Mouse (Mus musculus) cerebellum, postnatal 14 days (tissue): ENCODE results near the gene Ccdc185.

ENCODE experiments used
- DNase-seq, 2 experiments: peaks; one replicate each; pipeline ENCODE4 v3.0.0; 2021; ENCODE audit warnings: mixed read lengths in 2 of 2

The Ccdc185 gene

DNA sequence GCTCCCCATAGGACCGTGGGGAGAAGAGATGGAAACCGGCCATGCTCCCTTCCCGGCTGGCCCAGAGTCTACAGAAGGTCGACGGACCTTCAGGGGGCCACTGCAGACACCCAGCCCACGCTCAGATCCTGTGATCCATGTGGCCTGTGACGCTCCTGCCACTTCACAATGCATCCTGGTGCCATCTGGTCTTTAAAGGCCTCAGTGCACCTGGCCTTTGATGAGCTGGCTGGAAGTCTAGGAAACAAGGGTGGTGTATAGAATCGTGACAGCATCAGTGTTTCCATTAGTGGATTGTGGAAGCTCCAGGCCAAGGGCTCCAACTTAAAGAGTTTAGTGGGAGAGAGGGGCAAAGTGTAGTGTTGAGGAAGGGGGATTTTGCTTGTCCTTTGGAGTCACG lies at the start of gene Ccdc185:
TSS of gene Ccdc185 (minus strand) at position 101 of the 400 bp plus-strand sequence.
- peak in 1 of 2 experiments; percentile 26 for DNase-seq

DNA sequence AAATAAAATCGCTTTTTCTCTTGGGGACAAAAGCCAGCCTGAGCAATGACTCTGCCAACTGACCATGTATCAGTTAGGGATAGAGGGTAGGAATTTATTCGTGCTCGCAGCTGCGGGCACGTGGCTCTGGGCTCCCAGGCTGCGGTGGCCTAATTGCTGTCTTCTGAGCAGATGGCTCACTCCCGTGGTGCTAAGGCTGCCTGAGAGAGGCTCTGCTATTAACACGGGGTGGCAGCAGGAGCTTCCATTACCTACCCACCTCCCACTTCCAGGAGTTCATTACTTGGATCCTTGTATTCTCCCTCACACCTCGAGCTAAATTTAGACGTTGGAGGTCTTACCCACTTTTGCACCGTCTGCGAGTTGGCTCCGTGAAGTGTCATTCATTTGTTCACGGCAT lies 48.1 kb upstream of the Ccdc185 start:
- peak; percentile 60 to 67 for DNase-seq

DNA sequence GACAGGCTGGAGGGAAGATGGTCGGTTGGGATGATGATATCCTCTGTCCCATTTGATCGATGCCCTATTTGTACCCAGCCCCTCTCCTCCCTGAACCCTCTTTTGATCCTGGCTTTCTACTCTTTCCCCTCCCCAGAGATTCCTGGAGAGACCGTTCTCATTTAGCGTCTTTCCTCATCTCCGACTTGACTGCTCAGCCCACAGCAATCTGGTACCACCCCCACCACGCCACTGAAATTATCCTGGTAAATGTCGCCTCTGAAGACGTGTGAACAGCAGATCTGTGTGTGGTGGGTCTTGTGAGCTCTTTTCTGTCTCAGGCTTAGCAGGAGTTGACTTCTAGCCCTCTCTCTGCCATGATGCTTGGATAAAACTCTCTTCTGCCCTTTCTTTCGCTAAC lies 45.6 kb upstream of the Ccdc185 start:
- DNase-seq = no peak

DNA sequence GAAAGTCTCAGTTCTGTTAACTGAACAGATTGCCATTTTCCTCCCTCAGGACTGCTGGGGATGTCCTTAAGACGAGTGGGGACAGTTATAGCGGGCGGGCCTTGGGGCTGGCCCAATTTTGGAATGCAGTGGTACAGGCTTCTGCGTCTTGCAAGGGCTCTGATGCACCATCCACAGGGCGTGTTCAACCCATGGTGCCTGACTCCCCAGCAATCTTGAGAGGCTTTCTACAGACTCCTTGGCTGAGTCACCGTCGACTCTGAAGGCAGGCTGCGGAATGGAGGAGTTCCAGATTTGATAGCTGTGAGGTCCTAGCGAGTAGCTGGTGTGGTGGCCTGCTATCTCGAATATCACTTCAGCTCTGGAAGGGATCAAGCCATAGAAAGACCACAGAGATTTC lies 45.2 kb upstream of the Ccdc185 start:
- DNase-seq = no peak

DNA sequence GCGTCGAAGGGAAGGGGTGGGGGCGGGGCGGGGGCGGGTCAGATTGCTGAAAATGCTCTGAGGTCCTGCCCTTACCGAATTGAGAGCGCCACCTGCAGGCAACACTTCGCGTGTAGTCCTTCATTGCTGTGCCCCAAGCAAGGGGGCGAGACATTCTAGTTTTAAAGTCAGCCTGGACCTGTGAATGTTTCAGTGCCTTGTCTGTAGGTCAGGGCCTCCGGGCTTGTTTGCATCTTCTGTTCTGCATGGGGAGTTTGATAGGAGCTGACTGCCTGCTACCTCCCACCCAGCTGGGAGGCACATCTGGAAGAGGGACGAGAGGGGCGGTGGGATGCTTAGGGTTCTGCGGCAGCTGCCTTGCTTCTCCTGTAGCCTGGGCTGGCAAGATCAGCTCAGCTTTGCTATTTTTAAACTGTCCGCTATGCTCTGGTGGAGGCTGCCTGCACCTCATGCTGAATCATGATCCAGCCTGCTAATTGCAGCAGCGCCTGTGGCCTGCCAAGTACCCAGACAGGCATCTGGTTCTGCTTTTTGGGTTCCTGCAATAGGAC lies 43.6 kb upstream of the Ccdc185 start:
- DNase-seq = peak; percentile 67 to 83

DNA sequence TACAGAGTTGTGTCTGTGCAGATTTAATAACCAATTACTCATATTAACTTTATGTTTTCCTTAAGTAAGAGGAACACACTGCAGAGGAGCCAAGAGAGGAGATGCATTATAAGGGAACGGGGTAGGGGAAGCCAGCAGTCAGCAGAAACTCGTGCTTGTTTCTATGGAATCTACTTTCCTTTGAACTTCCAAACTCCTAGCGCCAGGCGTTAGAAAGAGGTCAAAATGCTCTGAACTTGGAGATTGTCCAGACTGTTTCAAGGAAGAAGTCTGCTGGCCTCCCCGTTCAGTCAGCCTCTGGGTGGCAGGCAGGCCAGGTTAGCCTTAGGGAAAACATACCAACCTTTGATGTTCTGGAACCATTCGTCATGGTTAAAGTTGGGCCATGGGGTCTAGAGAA lies 39.9 kb upstream of the Ccdc185 start:
- DNase-seq = no peak

DNA sequence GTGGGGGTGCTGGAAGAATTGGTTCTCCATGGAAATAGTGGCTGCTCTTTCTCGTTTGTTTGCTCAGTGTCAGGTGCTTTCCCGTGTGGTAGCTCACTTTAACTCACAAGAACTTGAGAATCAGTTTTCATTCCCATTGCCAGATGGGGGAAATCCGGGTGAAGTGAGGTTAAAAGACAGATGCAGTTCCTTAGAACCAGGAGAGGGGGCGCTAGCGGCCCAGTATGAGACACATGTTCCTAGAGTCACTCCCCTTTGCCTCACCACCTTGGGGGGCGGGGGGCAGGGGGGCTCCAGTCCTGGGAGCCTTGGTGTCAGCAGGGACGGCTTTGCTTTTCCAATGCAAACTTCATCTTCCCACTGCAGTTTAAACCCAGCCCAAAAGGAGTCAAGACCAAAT lies 38.0 kb upstream of the Ccdc185 start:
- DNase-seq = no peak

DNA sequence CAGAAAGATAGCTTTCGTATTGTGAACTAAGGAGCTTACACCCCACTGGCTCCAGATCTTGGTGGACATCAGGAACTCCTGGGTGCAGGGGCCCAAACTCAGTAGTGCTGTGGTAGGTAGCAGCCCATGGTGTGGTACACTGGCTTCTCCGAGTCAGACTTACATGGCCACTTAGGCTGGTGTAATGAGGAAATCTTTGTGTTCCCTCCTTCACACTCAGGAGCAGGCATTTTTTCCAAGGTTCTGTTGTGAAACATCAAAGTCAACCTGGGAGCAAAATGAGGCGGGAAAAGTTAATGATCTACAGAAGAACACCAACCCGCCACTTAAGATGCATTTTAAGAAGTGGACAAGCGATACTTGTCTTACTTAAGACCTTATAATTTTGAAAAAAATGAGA lies 36.5 kb upstream of the Ccdc185 start:
- DNase-seq = no peak

DNA sequence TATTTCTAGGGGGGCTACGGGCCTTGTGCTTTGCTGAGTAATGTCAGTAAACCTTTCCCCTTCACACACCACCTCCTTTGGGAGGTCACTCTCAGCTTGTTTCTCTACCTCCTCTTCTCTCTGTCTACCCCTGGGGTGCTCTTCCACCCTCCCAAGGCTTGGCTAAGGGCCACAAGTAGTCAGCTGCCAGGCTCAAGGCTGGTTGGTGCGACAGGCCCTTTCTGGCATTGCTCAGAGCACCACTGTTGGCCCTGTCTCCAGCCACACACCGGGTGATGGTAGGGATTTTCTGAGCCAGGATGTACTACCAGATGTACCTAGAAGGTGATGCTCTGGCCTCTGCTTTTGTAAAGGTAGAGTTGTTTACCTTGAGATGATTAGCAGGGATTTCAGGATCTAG lies 35.8 kb upstream of the Ccdc185 start:
- no peak for DNase-seq

DNA sequence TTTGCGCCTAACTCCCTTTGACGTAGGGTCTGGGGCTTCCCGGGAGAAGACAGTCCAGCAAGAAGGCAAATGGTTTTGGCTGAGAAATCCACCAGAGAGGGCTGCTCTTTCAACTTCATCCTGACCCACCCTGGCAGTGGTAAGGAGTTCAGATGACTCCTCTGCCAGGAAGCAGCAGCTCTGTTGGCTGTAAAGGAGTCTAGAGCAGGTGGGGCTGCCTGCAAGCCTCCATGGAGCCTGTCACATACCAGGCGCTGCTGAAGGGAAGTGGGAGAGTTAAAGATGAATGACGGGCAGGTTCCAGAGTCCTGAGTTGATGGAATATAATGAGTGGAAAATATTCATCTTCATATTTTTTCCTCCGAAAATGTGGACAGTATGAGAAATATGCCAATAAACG lies 34.8 kb upstream of the Ccdc185 start:
- DNase-seq = peak; percentile 40 to 48

DNA sequence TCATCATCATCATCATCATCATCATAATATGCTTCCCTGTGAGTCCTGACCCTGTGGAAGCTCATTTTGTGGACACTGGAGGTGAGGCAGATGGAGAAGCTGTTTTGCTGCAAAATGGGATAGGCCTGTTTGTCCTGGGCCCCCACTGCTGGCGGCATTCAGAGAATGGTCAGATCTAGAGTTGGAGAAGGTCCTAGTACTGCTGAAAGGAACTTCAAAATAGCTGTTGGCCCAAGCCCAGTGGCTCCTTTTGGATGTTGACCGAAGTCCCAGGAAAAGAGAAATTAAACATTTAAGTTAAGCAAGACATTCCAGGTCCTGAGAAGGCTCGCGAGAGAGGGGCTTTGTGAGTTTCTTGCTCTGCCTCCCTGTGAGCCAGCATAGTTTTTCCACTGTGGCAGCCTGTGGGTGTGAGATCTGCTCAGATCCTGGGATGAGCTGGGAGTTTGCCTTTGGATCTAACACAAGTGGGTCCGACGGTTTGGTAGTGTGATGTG lies 30.1 kb upstream of the Ccdc185 start:
- no peak for DNase-seq

DNA sequence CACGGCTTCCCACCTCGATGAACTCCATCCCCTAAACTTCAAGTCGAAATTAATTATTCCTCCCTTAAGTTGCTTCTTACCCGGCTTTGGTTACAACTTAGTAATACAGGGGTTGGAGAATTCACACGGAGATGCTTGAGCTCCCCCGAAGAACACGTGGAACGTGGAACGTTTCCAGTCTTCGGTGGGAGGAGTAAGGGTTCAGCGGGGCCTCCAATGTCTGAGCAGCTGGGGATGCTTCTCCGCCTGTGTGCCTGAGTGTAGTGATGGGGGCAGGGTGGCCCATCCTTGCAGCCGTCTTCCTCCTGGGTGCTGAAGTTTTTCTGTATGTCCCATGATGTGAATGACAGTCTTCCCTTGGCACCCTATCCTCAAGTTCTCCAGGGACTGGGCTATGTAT lies 29.2 kb upstream of the Ccdc185 start:
- no peak for DNase-seq

DNA sequence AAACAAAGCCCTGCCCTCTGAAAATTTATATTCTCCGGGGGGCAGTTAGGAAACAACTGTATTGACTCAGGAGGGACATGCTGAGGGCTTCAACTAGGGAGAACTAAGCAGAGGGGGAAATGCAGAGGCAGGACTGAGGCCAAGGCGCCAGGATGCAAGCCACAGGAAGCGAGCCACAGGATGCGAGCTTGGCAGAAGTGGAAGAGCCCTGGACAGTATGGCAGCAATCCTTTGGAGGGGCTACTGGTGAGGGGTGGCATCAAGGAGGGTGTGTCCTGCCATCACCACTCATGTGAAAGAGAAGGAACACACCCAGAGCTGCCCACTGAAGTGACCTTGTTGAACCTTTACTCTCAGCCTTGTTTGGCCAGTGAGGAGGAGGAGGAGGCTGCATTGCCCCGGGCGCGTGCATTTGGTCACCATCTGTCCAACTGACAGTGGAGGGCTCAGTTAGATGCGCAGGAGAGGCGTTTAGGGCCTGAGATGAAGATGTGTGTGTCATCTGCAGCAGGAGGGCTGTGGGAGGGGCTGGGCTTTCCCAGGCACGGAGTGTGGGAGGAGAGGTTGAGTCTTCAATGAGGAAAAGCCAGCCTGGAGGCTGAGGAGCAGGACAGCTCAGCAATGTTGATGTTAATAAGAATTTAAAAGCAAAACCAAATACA lies 27.9 kb upstream of the Ccdc185 start:
- peak; percentile 41 to 59 for DNase-seq

DNA sequence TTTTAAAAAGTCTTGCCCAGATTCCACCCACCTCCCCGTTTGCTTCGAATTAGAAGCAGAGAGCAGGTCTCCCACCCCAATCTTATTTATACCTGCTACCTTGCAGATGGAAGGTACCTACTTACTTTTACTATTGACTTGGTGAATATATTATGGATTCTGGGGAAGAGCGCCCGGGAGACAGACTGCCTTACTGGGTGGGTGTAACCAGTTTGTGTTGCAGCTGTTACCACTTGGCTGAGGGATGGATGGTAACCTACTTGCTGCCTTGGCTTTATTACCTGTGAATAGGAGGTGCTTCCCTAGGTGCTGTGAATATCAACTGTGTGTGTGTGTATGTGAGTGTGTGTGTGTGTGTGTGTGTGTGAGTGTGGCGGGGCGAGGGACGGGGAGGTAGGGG lies 26.6 kb upstream of the Ccdc185 start:
- DNase-seq = no peak

DNA sequence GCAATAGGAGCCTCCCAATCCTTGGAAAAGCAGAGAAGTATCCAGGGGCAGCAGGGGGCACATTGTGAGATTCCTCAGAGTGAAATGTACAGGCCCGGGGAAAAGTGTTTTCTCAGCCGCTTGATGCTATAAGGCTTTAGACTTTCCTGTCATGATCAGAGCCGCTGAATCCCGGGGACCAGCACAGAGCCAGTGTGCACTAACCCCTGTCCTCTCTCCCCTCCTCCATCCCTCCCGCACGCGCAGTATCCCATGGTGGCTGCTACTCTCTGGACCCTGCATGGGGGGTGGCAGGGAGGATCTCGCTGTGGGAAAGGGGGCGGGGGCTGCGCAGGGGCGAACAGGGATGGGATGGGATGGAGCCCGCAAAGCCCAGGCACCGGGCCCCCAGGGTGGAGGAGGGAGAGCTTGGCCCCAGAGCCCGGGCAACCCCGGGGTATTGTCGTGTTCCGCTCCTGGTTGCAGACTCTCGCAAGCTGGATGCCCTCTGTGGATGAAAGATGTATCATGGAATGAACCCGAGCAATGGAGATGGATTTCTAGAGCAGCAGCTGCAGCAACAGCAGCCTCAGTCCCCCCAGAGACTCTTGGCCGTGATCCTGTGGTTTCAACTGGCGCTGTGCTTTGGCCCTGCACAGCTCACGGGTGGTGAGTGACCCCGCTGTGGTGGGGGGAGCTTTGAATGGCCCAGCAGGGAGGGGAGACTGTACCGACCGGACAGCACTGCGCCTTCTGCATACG lies 15.7 kb upstream of the Ccdc185 start:
- peak; percentile 24 to 37 for DNase-seq

DNA sequence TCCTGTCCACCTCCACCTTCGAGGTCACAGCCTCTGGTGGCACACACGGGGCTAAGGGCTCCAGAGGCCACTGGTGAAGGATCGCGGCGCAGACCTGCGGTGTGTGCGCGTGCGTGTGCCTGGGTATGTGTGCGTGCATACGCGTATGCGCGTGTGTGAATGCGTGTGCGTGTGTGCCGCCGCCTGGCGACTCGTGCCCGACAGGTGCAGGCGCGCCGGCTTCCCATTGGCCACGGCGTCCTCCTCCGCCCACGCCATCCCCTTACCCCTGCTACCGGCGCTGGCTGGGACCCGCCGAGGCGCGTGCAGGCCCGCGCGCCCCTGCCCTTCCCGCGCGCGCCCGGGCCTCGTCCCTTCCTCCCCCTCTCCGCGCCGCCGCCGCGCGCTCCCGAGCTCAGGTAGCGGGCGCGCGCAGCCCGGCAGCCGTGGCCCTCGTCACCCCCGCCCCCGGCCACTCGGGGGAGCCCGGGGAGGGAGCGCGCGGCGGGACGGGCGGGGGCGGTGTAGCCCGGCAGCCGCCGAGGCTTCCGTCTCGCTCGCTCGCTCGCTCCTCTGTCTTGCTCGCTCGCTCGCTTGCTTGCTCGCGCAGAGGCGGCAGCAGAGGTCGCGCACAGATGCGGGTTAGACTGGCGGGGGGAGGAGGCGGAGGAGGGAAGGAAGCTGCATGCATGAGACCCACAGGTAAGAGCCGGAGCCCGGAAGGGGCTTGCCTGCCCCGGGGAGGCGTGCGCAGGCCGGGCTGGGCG lies 14.9 kb upstream of the Ccdc185 start, which contains the start of gene Susd4:
TSS of gene Susd4 (plus strand) at position 145 of the 746 bp plus-strand sequence.
- peak; percentile 85 for DNase-seq

DNA sequence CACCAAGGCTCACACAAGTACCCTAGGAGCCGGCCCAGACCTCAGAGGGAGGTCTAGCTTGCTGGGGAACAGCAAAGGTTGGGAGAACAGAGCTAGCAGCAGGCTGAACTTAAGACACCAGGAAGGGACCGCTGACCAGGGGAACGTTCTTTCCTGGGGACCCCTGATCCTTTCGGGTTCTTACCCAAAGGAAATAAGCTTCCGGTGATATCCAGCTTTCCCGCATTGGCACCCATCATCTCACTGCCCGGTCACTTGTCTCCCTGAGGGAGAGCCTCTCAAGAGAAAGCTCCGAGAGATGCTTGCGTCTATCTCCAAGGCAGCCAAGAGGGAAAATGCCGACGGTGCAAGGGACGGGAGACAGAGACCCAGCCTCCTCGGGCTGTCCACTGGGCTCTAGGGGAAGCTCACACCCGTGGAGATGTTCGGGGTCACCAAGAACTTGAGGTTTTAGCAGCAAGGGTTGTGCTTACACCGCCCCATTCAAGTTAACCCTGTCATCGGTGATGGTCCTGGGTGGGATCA lies 14.3 kb upstream of the Ccdc185 start:
- DNase-seq = no peak

DNA sequence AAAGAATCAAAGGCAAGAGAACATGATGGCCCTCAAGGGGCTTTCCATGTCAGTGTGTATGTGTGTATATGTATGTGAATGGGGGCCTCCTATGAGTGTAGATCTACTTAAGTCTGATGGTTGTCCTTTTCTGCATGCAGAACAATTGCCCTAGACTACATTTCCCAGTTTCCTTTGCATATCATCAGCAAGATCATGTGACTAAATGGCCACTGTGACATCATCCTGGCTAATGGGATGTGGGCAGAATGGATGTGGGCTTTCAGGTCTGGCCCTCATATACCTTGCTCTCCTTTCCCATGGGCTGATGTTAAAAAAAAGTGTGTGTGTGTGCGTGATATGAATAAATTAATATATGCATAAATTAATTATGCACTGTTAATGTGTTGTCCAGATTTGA lies 9.8 kb upstream of the Ccdc185 start:
- no peak for DNase-seq

DNA sequence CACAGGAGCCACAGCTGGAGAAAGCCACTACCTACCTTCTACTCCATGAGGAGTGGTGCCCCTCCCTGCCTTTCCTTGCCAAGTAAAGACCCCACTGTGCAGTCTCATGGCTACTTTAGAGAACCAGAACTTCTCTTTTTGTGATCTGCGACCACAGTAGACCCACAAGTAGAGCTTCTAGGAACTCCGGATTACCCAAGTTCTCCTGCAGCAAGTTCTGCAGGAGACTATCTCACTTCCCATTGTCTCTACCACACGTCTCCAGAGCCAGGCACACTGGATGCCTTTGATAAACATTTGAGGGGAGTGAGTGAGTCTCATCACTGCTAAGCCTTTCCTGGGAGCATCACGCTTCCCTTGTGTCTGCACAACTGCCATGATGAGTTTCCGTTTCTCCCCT lies 5.9 kb upstream of the Ccdc185 start:
- no peak for DNase-seq

DNA sequence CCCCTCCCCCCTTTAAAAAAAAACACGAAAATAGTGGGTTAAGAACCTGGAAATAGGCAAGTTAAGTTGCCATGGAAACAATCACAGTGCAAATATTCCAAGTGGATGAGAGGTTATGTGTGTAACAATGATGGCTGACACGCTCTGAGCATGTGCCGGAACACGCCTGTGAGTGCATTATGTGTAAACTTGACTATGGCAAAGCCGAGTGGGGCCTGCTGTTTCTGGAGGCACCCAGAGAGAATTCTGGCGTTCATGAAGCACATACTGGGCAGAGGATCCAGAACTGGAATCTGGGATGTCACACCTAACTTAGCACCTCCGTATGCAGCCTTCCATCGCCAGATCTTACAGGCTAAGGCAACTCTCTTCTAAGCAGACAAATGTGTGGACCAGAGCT lies 4.7 kb upstream of the Ccdc185 start:
- no peak for DNase-seq

DNA sequence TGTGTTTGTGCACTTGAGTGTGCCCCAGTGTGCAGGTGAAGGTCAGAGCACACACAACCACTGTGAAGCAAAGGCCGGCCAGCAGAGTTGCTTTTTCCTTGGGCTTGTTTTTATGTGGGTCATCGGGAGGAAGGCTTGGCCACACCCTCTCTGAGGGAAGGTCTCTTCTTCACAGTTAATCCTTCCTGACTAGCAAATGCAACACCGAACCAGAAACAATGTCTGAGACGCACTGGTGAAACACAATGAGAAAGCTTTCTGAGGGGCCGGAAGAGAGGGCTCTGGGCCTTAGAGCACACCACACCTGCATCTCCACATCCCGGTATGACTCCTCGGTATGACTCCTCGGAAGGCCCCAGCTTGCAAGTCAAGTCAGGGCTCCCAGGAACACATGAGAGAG lies 2.3 kb upstream of the Ccdc185 start:
- no peak for DNase-seq

DNA sequence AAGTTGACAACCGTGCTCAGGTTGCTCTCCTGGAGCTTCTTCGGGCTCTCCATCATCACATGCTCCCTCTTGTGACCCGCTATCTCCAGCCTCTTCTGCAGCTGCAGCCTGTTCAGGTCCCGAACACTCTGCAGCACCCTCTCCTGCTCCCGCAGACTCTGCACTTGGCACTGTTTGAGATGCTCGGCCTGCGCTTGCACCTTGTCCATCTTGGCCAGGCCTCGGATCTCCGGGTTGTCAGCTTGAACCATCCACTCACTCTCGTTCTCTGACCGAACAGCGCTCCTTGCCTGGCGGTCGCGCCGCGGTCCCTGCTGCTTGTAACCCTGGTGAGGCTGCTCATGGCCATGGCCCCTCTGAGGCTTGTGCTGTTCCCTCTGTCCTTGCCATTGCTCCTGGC lies 1.1 kb downstream of the Ccdc185 start:
- DNase-seq = no peak

DNA sequence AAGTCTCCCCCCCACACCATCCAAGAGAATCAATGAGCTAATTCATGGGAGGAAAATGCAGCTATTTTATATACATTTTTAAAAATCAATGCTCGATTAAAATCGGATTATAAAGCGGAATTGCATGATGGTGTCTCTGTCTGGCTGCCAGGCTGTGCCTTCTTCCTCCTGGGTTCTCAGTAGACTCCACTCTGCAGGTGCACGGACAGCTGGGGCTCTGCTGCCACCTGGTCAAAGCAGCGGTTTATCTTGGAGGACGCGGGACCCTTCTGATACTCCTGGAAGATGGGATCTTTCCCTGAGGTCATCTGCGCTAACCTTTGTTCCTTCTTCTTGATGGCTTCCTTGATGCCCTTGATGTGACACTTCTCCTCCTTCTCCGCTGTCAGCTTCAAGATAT lies 1.9 kb downstream of the Ccdc185 start:
- DNase-seq = no peak
